Mouse (Mus musculus): ENCODE measurements around the gene Armcx6.
"Not testable (repeated sequence)": the region's sequence is repeated elsewhere in the genome, so short reads cannot be mapped to it uniquely, and the experiment has no call there.

Armcx6 gene

GRCm38 (mm10) chrX:134750764-134751592 is at the start of gene Armcx6:
TSS of gene Armcx6 (minus strand) at chrX:134751417.
- peak; percentile 68 for DNase-seq (ENCODE audit: low spot score)

- no peak for DNase-seq (ENCODE audit: low spot score)
These were observed 36.5 kb upstream of the Armcx6 start for GRCm38 (mm10) chrX:134787728-134788127.

- not testable (repeated sequence) for DNase-seq (ENCODE audit: low spot score)
These were observed 12.4 kb upstream of the Armcx6 start for GRCm38 (mm10) chrX:134763428-134764198.

- no peak for DNase-seq (ENCODE audit: low spot score)
These were observed 6.2 kb upstream of the Armcx6 start for GRCm38 (mm10) chrX:134757293-134757995.

GRCm38 (mm10) chrX:134756434-134757292 is 5.4 kb upstream of the Armcx6 start, which contains the start of gene Armcx3:
TSS of gene Armcx3 (plus strand) at chrX:134756595.
- DNase-seq (ENCODE audit: low spot score): peak; percentile 67

GRCm38 (mm10) chrX:134752584-134752983 is 1.4 kb upstream of the Armcx6 start:
- DNase-seq (ENCODE audit: low spot score): no peak

- no peak for DNase-seq (ENCODE audit: low spot score)
These were observed 693 bp upstream of the Armcx6 start for GRCm38 (mm10) chrX:134751910-134752309.

GRCm38 (mm10) chrX:134746459-134746858 is 4.8 kb downstream of the Armcx6 start:
- peak; percentile 48 for DNase-seq (ENCODE audit: low spot score)

- no peak for DNase-seq (ENCODE audit: low spot score)
These were observed 9.4 kb downstream of the Armcx6 start for GRCm38 (mm10) chrX:134741862-134742261.

- no peak for DNase-seq (ENCODE audit: low spot score)
These were observed 12.1 kb downstream of the Armcx6 start for GRCm38 (mm10) chrX:134739160-134739559.

GRCm38 (mm10) chrX:134737796-134738195 is 13.4 kb downstream of the Armcx6 start:
- no peak for DNase-seq (ENCODE audit: low spot score)

GRCm38 (mm10) chrX:134729778-134730177 is 21.4 kb downstream of the Armcx6 start:
- DNase-seq (ENCODE audit: low spot score): no peak

GRCm38 (mm10) chrX:134723762-134724161 is 27.5 kb downstream of the Armcx6 start:
- DNase-seq (ENCODE audit: low spot score): not testable (repeated sequence)

- DNase-seq (ENCODE audit: low spot score): peak; percentile 78
These were observed 32.7 kb downstream of the Armcx6 start for GRCm38 (mm10) chrX:134718524-134718923.

GRCm38 (mm10) chrX:134717752-134718308 is 33.4 kb downstream of the Armcx6 start, which contains the start of gene Armcx1:
TSS of gene Armcx1 (plus strand) at chrX:134717963.
- DNase-seq (ENCODE audit: low spot score): peak; percentile 59

GRCm38 (mm10) chrX:134716863-134717262 is 34.4 kb downstream of the Armcx6 start:
- no peak for DNase-seq (ENCODE audit: low spot score)

Measured in testis, postnatal 10 days (tissue).